Mouse (Mus musculus): ENCODE results near the gene Gm17087.
A peak's percentile ranks its signal among the peaks of the same experiment; 100 is the strongest.

DNA sequence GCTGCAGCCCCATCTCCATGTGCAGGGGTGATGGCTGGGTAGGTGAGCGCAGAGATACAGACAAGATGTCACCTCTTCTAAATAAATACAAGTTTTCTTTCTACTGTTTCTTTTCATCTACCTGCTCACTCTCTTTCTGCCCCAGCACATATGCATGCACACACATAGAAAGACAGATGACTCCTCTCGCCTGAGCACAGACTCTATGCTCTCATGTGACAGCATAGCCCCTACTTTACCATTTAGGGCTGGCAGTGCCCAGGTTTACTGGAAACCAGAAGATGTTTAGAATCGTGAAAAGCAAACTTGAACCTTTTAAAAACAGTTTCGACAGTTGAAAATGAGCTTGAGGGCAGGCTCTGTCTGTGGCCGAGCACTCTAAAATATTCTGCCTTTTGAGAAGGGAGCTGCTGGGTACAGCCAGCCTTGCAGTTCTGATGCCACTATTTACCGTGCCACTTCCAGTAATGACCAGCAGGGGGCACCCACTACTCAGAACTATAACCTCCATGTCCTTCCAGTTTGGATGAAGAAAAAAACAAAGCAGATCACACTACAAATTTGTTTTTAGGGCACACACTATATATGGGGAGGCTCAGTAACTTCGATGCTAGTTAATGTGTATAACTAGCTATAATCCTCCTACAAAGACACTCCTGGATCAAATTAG is 47.3 kb upstream of the Gm17087 start:
- TF ChIP-seq CTCF (IDR thresholded peaks at IDR 0.05; ENCODE audit: low read depth): peak; percentile 86
- TF ChIP-seq EP300 (IDR thresholded peaks at IDR 0.05; ENCODE audit: low read depth): no peak

Measured in liver, postnatal 0 days (tissue).